Mouse (Mus musculus) liver, embryonic 14.5 days (tissue): ENCODE measurements around the gene Ctsk.

Source experiments
- CTCF ChIP-seq: IDR thresholded peaks from 2 replicates; pipeline ENCODE4 v1.5.1; 2016; ENCODE audit warnings: antibody characterized with exemption, low read depth, control low read depth
- EP300 ChIP-seq: IDR thresholded peaks from 2 replicates; pipeline ENCODE4 v1.6.1; 2016; ENCODE audit warnings: antibody characterized with exemption, low read depth

GRCm38 (mm10) chr3:95494342-95494741 lies 4.7 kb upstream of the Ctsk start:
- peak; percentile 97 for TF ChIP-seq CTCF
- TF ChIP-seq EP300 = no peak
